Mouse (Mus musculus): ENCODE measurements around the gene Abhd15. TPM values are rescaled to one million over a fixed set of nuclear protein-coding genes. Genes with fewer than 3 reads are reported as not detected.

Abhd15 gene
- total and polyA plus RNA-seq, 3 experiments, result 2.0 to 2.9 (median 2.4) TPM

DNA sequence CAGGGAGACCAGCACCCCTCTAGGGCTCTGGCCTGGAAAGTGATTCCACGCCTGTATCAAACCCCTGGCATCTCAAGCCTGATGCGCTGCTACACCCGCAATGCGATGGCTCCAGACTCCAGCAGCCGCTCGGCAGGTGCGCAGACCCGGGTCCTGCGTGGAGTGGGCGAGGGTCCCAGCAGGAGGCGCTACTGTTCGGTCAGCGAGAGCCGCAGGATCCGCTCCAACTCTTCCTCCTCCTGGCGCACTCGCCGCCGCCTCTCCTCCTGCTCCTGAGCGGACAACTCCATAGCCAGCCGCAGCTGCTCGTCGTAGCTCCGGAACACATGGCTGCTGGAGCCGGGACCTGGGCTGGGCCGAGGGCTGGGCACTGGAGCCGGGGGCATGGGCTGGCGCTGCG is 43.5 kb upstream of the Abhd15 start:
- H3K27ac ChIP-seq, result no peak overlapping the region
- WGBS, result 83% methylated on average over 29 of the region's 29 CpGs
- no peak for DNase-seq
- TF ChIP-seq POLR2A (IDR thresholded peaks at IDR 0.05; ENCODE audit: insufficient read depth, low read depth, low read length), result no peak
- no peak for TF ChIP-seq EP300 (IDR thresholded peaks at IDR 0.05; ENCODE audit: insufficient read depth, low read depth, low read length)
- no peak for TF ChIP-seq CTCF (IDR thresholded peaks at IDR 0.05)
- H3K27me3 ChIP-seq (ENCODE audit: control insufficient read depth, insufficient read depth, low read length), result no peaks in the 10 kb centered on the region
- H3K79me2 ChIP-seq (replicated peaks; ENCODE audit: control insufficient read depth, insufficient read depth, low read length), result no peaks in the 10 kb centered on the region
- intact Hi-C loops (cut with DNase I), result no loop called here
- H3K36me3 ChIP-seq (ENCODE audit: control insufficient read depth, insufficient read depth, low read length), result no peaks in the 10 kb centered on the region
- no peak overlapping the region for H3K9ac ChIP-seq (ENCODE audit: low read depth, low read length)
- no peak overlapping the region for H3K4me3 ChIP-seq
- H3K4me1 ChIP-seq (ENCODE audit: control insufficient read depth, insufficient read depth, low read length), result no peaks in the 10 kb centered on the region; the same call in 1 of the 2 replicates

DNA sequence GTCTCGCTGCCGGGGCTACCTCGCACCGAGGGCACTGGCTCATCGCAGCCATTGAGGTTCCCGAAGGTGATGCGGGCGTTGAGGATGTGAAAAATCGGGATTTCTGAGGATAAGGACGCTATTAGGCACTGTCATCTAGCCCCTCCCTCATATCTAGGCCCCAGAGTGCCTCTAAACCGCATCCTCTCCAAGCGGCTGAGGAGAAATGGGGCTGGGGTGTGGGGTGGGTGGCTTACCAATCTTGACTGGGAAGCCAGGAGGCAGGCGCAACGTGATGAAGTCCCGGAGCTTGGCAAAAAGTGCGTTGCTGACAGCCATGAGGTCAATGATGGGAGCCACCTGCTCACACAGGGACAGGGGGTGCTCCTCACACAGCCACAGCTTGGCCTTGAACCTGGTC is 42.1 kb upstream of the Abhd15 start:
- TF ChIP-seq EP300 (IDR thresholded peaks at IDR 0.05; ENCODE audit: insufficient read depth, low read depth, low read length) (no peak), CTCF (IDR thresholded peaks at IDR 0.05) (no peak), POLR2A (IDR thresholded peaks at IDR 0.05; ENCODE audit: insufficient read depth, low read depth, low read length) (no peak)
- H3K36me3 ChIP-seq (ENCODE audit: control insufficient read depth, insufficient read depth, low read length), result no peaks in the 10 kb centered on the region
- no peaks in the 10 kb centered on the region for H3K27me3 ChIP-seq (ENCODE audit: control insufficient read depth, insufficient read depth, low read length)
- no peaks in the 10 kb centered on the region for H3K79me2 ChIP-seq (replicated peaks; ENCODE audit: control insufficient read depth, insufficient read depth, low read length)
- no peak overlapping the region for H3K27ac ChIP-seq
- 89% methylated on average over 16 of the region's 16 CpGs for WGBS
- no peak for DNase-seq
- intact Hi-C loops (cut with DNase I), result no loop called here
- H3K9ac ChIP-seq (ENCODE audit: low read depth, low read length), result no peak overlapping the region
- H3K4me3 ChIP-seq, result no peak overlapping the region
- H3K4me1 ChIP-seq (ENCODE audit: control insufficient read depth, insufficient read depth, low read length), result no peaks in the 10 kb centered on the region

DNA sequence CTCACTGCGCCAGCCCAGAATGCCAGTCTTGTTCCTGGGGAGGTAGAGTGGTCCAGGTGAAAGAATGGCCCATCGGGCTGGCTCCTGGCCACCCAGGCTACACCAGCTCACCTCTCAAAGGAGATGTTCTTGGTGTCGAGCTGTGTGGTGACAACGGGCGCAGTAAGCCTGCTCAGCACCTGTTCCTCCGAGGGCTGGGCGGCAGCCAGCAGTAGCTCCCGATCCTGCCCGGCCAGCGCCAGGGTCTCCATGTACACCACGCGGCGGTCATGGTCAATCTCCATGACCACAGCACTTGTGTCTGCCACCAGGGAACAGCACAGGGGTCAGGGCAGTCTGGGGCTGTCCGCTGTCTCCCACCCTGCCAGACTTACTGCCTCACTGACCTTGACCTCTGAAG is 38.7 kb upstream of the Abhd15 start:
- no peak overlapping the region for H3K4me3 ChIP-seq
- H3K27me3 ChIP-seq (ENCODE audit: control insufficient read depth, insufficient read depth, low read length), result no peaks in the 10 kb centered on the region
- H3K79me2 ChIP-seq (replicated peaks; ENCODE audit: control insufficient read depth, insufficient read depth, low read length), result no peaks in the 10 kb centered on the region
- TF ChIP-seq POLR2A (IDR thresholded peaks at IDR 0.05; ENCODE audit: insufficient read depth, low read depth, low read length) (no peak), EP300 (IDR thresholded peaks at IDR 0.05; ENCODE audit: insufficient read depth, low read depth, low read length) (no peak), CTCF (IDR thresholded peaks at IDR 0.05) (no peak)
- intact Hi-C loops (cut with DNase I), result no loop called here
- no peaks in the 10 kb centered on the region for H3K4me1 ChIP-seq (ENCODE audit: control insufficient read depth, insufficient read depth, low read length)
- DNase-seq, result no peak
- no peaks in the 10 kb centered on the region for H3K36me3 ChIP-seq (ENCODE audit: control insufficient read depth, insufficient read depth, low read length)
- H3K9ac ChIP-seq (ENCODE audit: low read depth, low read length), result no peak overlapping the region
- H3K27ac ChIP-seq, result no peak overlapping the region
- 96% methylated on average over 14 of the region's 14 CpGs for WGBS

DNA sequence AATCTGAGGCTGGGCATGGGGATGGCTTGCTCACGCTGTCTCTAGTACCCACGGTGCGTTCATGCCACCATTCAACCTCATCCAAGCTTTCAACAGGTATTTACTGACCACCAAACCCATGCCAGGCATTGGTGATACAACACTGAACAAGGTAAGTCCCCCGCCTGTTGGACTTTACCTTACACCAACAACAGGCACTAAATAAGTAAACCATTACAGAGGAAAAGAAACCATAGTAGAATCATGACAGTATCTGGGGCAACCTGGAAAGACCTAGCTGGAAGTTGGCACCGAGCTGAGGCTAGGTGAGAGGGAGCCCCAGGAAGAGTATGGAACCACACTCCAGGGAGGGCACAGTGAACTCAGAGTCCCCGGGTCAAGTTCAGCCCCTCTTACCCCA is 38.0 kb upstream of the Abhd15 start:
- Histone ChIP-seq H3K4me1 (ENCODE audit: control insufficient read depth, insufficient read depth, low read length) (no peaks in the 10 kb centered on the region), H3K79me2 (replicated peaks; ENCODE audit: control insufficient read depth, insufficient read depth, low read length) (no peaks in the 10 kb centered on the region)
- intact Hi-C loops (cut with DNase I), result no loop called here

DNA sequence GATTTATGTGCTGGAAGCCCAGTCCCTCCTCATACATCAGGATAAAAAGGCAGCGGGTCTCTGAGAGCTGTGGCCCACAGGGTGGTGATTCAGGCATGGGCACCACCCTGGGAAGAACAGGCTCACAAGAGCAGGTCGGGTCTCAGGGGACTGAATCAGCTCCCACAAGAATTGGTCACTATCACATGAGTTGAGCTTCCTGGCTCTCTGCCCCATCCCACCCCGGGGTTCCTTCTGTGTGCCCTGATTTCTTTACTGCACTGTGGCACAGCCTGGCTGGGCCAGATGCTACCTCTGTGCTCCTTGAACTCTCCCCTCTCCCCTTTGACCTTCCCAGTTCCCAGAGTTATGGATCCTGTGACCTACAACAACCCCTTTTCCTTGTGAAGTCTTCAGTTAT is 31.9 kb upstream of the Abhd15 start:
- no peak for TF ChIP-seq EP300 (IDR thresholded peaks at IDR 0.05; ENCODE audit: insufficient read depth, low read depth, low read length)
- no peak overlapping the region for H3K27ac ChIP-seq
- intact Hi-C loops (cut with DNase I), result loop anchor here (5.0 kb wide), 1 partner anchor 381 kb away; no protein-coding TSS in a partner anchor
- 64% methylated on average over 3 of the region's 3 CpGs for WGBS
- no peaks in the 10 kb centered on the region for H3K79me2 ChIP-seq (replicated peaks; ENCODE audit: control insufficient read depth, insufficient read depth, low read length)
- no peak for DNase-seq
- no peak overlapping the region for H3K4me3 ChIP-seq
- H3K36me3 ChIP-seq (ENCODE audit: control insufficient read depth, insufficient read depth, low read length), result no peaks in the 10 kb centered on the region
- H3K27me3 ChIP-seq (ENCODE audit: control insufficient read depth, insufficient read depth, low read length), result no peaks in the 10 kb centered on the region
- H3K9ac ChIP-seq (ENCODE audit: low read depth, low read length), result no peak overlapping the region
- H3K4me1 ChIP-seq (ENCODE audit: control insufficient read depth, insufficient read depth, low read length), result no peaks in the 10 kb centered on the region

More for the DNA sequence above, 38.0 kb upstream of the Abhd15 start:
- WGBS, result 94% methylated on average over 6 of the region's 6 CpGs
- Histone ChIP-seq H3K4me3 (no peak overlapping the region), H3K27me3 (ENCODE audit: control insufficient read depth, insufficient read depth, low read length) (no peaks in the 10 kb centered on the region), H3K36me3 (ENCODE audit: control insufficient read depth, insufficient read depth, low read length) (no peaks in the 10 kb centered on the region), H3K9ac (ENCODE audit: low read depth, low read length) (no peak overlapping the region), H3K27ac (no peak overlapping the region)
- TF ChIP-seq POLR2A (IDR thresholded peaks at IDR 0.05; ENCODE audit: insufficient read depth, low read depth, low read length), result no peak
- no peak for TF ChIP-seq CTCF (IDR thresholded peaks at IDR 0.05)
- no peak for TF ChIP-seq EP300 (IDR thresholded peaks at IDR 0.05; ENCODE audit: insufficient read depth, low read depth, low read length)
- DNase-seq, result no peak

DNA sequence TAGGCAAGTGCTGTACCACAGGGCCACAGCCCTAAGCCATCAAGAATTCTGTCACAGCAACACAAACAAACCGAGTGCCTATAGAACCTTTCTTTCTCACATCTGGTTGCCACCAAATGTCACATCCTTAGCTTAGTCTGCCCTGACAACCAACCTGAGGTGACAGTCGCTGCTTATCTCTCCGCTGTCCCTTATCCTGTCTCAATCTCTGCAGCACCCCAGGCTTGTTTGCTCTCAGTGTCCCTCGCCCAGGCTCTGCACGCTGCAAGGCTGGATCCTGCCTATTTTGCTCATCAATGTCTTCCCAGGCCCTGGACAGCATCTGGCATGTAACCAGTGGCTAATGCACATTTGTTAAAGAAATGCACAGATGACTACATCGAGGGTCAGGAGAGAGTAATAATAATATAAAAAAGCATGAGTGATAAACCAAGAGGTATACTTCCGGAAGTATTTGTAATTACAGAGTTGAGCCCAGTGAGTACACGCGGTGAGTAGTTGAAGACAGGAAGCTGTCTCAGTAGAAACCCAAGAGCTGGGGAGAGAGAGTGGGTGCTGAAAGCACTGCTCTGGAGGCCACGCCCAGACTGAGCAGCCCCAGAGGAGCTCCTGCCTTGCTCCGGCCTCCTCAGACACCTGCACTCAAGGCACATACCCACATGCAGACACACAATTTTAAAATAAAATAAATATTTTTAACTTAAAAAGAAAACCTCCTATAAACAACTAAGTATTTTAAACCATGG is 31.2 kb upstream of the Abhd15 start:
- 51% methylated on average over 11 of the region's 11 CpGs for WGBS
- Histone ChIP-seq H3K36me3 (ENCODE audit: control insufficient read depth, insufficient read depth, low read length) (no peaks in the 10 kb centered on the region), H3K27ac (no peak overlapping the region), H3K4me1 (ENCODE audit: control insufficient read depth, insufficient read depth, low read length) (no peaks in the 10 kb centered on the region), H3K9ac (ENCODE audit: low read depth, low read length) (no peak overlapping the region), H3K27me3 (ENCODE audit: control insufficient read depth, insufficient read depth, low read length) (no peaks in the 10 kb centered on the region), H3K4me3 (no peak overlapping the region), H3K79me2 (replicated peaks; ENCODE audit: control insufficient read depth, insufficient read depth, low read length) (no peaks in the 10 kb centered on the region)
- no peak for TF ChIP-seq CTCF (IDR thresholded peaks at IDR 0.05)
- TF ChIP-seq POLR2A (IDR thresholded peaks at IDR 0.05; ENCODE audit: insufficient read depth, low read depth, low read length), result no peak
- no peak for TF ChIP-seq EP300 (IDR thresholded peaks at IDR 0.05; ENCODE audit: insufficient read depth, low read depth, low read length)
- no peak for DNase-seq
- intact Hi-C loops (cut with DNase I), result loop anchor here (5.0 kb wide), 1 partner anchor 381 kb away; no protein-coding TSS in a partner anchor

Measured in heart, adult 2 months (tissue).